Mouse (Mus musculus) gastrocnemius, postnatal 14 days (tissue): Measurements from ENCODE around the gene Wwox. TPM values are rescaled to one million over a fixed set of nuclear protein-coding genes. Genes with fewer than 3 reads are reported as not detected.

Experiments
- DNase-seq: peaks from one replicate; pipeline ENCODE4 v3.0.0; 2021; ENCODE audit warnings: mixed read lengths
- intact Hi-C: fragments of 180-260 bp; cut with DNase I; formaldehyde crosslinking; loops from one replicate; pipeline ENCODE4 v1.15.1; 2025; ENCODE audit warnings: low total_unique reads
- total RNA-seq, 2 experiments: library from RNA; stranded (reverse); gene quantifications; 2 replicates each; pipeline ENCODE4 v1.2.3; 2021

The Wwox gene
- total RNA-seq, 2 experiments from 2014 or later, result 7.2 to 7.8 TPM

DNA sequence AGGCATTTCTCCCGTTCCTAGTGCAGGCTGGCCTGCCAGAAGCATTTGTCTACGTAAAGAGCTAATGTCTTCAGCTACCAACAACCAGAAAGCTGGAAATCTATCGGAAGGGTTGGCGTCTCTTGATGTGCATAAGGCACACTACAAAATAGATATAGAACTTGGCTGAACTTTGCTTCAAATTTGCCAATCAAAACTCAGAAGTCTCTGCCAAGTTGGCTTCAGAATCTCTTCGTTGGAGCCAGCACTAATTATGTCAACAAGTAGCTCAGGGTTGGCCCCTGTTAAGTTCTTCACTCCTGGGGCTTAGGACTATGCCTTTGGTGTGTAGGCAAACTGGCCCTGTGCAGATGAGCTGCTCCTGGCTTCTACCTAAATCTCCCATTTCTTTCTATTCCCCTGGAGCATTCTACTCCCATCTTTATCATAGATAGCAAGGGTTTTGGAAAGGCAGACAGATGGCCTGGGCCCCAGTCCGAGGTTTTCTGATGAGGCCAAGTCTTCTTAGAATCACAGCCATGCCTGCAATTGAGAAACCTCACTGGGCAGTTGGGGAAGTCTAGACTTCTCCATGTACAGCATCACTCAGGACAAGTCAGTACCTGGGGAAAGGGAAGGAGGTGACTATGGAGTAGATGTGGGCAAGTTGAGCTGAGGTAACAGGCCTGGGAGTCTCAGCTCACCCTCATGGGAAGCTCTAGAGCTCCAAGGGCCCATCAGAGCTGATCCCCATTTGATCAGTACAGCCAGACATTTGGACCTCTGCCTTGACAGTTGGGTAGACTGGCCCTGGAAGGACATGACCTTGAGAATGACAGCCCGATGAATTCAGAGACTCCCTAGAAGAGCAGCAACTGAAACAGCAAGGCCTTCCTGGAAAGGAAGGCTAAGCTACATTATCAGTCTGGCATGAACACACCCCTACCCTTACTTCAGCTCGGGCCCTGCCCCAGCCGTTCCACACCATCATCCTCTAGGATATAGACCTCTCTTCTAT is 569.5 kb downstream of the Wwox start:
- DNase-seq, result no peak
- intact Hi-C loops, result no loop called here

- intact Hi-C loops, result no loop called here
- DNase-seq, result no peak
Observed at GRCm38 (mm10) chr8:115009897-115010768, 570.7 kb downstream of the Wwox start.

DNA sequence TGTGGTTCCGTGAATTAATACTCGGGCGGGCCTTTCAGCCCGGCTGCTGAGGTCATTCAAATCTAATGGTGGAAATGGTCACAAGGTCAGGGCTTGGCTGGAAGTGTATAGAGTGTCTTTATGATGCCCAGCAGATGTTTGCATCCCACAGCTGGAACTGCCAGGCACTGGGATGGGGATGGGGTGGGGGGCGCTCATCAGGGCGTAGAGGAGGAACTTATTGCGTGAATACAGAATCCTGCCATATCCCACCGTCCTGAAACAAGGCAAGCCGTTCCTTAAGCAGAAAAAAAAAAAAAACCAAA is 571.3 kb downstream of the Wwox start:
- no peak for DNase-seq

GRCm38 (mm10) chr8:115019661-115020060 is 580.2 kb downstream of the Wwox start:
- DNase-seq, result no peak
- intact Hi-C loops, result no loop called here

More for the DNA sequence above, 571.3 kb downstream of the Wwox start:
- intact Hi-C loops, result no loop called here

DNA sequence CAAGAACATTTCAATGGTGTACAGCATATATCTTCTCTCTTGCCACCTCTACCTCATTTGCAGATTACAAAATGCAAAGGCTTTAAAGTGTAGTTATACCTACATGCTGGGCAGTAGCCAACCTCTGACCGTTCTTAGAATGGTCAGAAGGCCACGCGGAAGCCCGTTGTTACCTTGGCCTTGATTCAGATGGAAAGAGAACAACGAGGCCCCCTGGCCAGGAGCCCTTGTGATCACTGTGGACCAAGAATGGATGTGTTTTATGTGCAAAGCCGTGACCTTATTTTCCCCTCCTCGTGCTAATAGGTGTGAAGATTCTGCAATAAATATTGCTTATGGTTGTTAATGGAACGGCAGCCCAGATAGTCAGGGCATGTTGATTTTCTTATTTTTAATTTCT is 582.3 kb downstream of the Wwox start:
- DNase-seq, result no peak
- intact Hi-C loops, result no loop called here

DNA sequence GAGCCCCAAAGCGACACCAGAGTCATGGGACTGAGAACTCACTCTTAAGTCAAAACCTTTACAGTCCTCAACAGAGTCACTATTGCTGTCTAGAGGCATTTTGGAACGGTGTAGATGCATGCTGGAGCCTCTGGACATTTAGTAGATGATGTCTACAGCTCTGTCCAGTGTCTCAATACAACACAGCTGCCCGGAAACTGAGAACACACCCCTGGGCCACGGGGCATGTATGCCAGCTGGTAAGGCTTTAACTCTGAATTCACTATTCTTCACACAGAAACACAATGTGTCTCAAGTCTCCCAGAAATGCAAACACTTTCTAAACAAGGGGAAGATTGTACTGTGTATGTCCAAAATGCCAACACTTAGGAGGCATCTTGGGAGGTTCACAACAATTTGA is 584.6 kb downstream of the Wwox start:
- intact Hi-C loops, result no loop called here
- no peak for DNase-seq

DNA sequence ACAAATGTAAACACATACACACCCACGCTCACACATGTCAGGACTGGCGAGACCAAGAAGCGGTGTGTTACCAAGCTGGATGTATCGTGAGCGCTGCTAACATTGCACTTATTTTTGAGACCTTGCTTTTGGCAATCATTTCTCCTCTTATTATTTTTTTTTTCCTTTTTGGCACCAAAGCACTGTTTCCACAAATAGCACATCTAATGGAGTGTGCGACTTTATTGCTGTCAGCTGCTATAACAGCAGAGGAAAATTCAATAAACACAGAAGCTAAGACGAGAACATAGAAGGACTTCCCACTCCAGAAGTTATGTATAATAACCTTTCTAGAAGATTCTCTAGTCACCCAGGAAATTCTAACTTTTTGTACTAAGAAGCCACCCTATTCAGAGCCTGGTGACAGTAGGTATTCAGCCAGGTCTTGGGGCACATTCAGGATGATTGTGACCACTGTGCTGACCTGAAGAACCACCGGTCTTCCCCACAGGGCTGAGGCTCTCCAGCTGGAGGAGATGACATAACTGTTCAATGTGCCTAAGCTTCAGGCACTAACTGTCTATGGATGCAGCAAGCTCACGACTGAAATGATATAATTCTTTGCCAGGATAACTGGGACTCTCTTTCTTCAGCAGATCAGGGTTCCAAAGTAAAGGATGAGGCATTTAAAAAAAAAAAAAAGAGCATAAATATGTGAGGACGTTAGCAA is 586.1 kb downstream of the Wwox start:
- intact Hi-C loops, result no loop called here
- DNase-seq, result no peak

DNA sequence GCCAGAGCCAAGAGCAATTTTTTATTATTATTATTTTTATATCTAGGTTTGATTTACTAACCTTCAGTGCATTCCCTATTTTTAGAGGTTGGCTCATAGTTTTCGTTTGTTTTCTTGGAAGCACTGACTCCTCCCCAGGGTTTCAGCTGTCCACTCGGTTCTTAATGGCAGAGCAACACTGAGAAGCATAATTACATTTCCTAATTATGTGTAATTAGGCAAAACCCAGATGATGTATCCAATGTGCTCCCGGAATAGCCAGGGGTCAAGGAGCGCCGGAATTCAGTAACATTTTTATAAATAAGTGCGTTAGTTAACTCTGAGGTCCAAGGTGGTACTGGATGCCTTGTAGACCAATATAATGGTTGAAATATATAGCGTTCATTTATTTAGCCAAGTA is 586.7 kb downstream of the Wwox start:
- DNase-seq, result no peak
- intact Hi-C loops, result no loop called here

DNA sequence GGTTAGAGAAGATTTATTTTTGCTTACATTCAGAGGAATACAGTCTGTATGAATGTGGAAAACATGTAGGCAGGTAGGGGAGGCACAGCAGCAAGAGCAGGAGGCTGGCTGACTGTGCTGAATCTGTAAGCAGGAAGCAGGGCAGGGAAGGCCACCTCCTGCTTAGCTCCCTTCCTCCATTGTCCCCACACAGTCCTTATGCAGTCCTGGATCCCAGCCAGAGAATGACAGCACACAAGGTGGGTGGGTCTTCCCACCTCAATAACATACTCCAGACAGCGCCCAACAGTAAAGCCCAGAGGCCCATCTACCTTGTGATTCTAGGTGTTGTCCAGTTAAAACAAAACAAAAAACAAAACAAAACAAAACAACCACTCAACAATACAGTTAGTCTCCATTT is 593.7 kb downstream of the Wwox start:
- no peak for DNase-seq
- intact Hi-C loops, result no loop called here

DNA sequence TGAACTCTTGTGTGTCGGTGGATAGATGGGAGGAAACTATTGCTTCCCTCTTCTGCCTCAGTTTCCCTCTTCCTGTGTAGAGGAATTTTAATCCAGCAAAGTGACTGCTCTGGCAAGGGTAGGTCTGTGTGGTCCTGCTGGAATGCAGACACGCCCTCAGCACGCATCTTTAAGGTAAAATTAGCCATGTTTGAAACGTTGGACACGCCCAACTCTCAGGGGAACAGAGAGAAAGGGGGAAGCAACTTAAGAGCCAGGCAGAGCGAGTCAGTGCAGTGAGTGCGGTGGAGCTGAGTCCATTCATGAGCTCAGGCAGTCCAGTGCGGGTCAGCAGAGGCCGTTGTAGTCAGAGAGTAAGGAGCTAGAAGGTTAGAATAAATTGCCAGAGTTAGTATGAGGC is 596.6 kb downstream of the Wwox start:
- intact Hi-C loops, result no loop called here
- no peak for DNase-seq

GRCm38 (mm10) chr8:115038426-115038825 is 599.0 kb downstream of the Wwox start:
- DNase-seq, result no peak
- intact Hi-C loops, result no loop called here

- DNase-seq, result no peak
- intact Hi-C loops, result no loop called here
Observed at GRCm38 (mm10) chr8:115045746-115046145, 606.3 kb downstream of the Wwox start.

DNA sequence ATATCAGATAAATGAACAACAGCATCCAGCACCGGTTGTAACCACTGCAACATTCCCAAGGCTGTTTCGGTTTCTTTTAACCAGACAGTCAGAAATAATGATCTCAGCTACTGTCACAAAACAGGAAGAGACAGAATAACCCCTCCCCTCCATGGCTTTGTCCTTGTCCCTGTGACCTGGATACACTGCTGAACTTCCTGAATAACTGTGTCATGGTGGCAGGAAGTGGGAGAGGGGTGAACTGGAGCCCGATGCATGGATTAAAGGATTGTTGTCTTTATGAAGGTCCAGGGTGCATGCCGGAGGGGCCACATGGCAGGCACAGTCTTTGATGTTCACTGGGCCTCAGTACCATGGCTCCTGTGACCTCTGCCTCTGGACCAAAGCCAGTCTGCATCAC is 607.0 kb downstream of the Wwox start:
- no peak for DNase-seq
- intact Hi-C loops, result no loop called here

DNA sequence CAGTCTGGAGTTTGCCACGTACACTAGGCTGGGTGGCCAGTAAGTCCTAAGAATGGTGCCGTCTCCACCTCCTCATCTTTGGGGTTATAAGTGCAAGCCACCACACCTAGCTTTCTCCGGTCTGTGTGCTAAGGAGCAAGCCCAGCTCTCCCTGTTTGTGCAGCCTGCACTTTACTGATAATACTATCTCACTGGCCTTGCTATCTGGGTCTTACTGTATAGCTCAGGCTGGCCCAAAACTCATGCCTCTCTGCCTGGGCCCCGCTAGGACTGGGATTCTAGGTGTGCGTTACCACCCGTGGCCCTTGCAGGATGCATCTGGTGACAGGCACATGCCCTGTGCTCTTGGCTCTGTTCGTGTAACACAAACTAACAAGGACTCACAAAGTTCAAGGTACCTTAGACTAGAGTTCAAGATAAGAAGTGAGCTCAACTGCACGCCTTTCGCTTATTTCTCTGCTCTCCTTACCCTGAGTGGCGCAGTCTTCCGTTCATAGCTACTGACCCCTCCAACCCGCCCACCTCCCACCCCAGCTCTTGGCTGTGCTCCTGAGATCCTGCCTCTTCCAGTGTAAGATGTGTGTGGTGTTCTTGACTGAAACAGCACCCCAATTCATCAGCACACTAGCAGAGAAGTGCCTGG is 618.9 kb downstream of the Wwox start:
- no peak for DNase-seq
- intact Hi-C loops, result no loop called here

- DNase-seq, result no peak
- intact Hi-C loops, result no loop called here
Observed at GRCm38 (mm10) chr8:115063623-115064022, 624.2 kb downstream of the Wwox start.

DNA sequence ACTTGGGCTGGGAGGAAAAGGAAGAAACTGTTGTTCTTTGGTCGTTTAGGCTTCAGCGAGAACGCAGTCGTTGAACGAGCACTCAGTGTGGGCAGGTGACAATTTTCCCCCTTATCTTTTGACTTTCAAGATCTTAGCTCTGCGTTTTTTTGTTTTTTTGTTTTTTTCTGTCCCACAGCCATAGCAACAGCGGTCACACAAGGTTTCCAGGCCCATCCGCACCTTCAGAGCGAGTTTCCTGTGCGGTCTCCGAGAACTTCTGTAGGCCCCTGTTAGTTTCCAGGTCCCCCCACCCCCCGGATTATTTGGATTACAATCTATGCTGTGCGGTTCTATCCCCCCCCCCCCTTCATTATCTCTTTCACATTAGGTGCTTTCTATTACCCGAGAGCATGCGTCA is 625.2 kb downstream of the Wwox start:
- DNase-seq, result no peak
- intact Hi-C loops, result no loop called here

GRCm38 (mm10) chr8:115065386-115065785 is 625.9 kb downstream of the Wwox start:
- DNase-seq, result no peak
- intact Hi-C loops, result no loop called here

GRCm38 (mm10) chr8:115066550-115067058 is 627.1 kb downstream of the Wwox start:
- intact Hi-C loops, result no loop called here
- DNase-seq, result no peak

GRCm38 (mm10) chr8:115068723-115069122 is 629.3 kb downstream of the Wwox start:
- DNase-seq, result no peak

More at GRCm38 (mm10) chr8:115068723-115069122, 629.3 kb downstream of the Wwox start:
- intact Hi-C loops, result no loop called here
